Mouse (Mus musculus): ENCODE measurements around the gene Gm10964. TPM values are rescaled to one million over a fixed set of nuclear protein-coding genes. Genes with fewer than 3 reads are reported as not detected.

Gene Gm10964
- polyA plus RNA-seq, 1 experiment from 2014 or later: not detected

DNA sequence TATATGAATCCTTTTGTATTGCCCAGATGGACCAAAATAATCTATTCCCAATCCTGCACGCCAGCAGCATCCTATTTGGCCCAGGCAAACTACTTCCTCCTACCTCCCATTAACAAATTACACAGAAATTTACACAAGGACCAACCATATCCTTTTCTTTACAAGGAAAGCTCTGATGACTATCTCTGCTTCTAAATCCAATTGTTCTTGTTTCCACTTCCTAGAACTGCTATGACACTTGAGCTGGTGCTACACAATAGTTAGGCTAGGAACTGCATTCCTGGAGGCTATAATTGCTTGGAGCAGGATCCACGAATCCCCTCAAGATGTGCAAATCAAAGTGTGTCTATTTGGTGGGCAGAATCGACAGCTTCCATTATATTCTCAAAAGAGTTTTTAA is 27.6 kb downstream of the Gm10964 start:
- H3K4me3 ChIP-seq: no peak overlapping the region
- H3K9me3 ChIP-seq: no peaks in the 10 kb centered on the region
- H3K4me1 ChIP-seq (replicated peaks): peaks cover 3% of the 10 kb centered on the region; the same call in 1 of the 2 replicates
- no peak for ATAC-seq (ENCODE audit: low FRiP score)
- 79% methylated on average over 3 of the region's 3 CpGs for WGBS
- H3K9ac ChIP-seq: no peak overlapping the region
- peaks cover 28% of the 10 kb centered on the region for H3K36me3 ChIP-seq
- H3K27ac ChIP-seq: no peak overlapping the region
- no peak overlapping the region for H3K4me2 ChIP-seq
- H3K27me3 ChIP-seq: no peaks in the 10 kb centered on the region

DNA sequence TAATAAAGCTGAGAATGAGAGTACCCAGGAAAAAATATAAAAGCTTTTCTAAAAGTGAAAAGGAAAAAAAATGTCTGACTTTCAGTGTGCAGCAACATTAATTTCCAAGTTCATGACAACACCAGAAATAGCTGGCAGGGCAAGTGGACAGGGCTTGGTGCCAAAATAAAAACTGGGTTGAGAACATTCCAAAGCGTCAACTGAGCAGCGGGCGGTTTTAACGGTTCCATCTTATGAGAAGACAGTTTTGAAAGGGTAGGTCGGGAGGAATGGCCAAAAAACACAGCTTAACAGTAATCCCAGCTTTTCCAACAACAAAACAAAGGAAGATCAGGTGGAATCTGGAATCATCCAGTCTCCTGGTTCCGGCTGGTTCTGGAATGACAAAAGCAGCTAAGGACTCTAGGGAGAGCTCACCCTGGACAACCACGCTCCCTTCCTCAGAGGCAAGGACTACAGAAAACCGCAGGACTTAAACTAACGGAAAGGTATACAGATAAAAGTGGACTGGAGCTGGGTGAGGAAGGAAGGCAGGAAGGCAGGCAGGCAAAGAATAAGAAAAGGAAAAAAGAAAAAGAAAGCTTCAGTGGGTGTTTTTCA is 32.5 kb downstream of the Gm10964 start:
- Histone ChIP-seq H3K4me2 (no peak overlapping the region), H3K27me3 (no peaks in the 10 kb centered on the region), H3K27ac (no peak overlapping the region), H3K9me3 (no peaks in the 10 kb centered on the region), H3K9ac (no peak overlapping the region), H3K36me3 (peaks cover 18% of the 10 kb centered on the region), H3K4me3 (no peak overlapping the region), H3K4me1 (replicated peaks) (peaks cover 11% of the 10 kb centered on the region; the same call in 1 of the 2 replicates)
- WGBS: 81% methylated on average over 9 of the region's 9 CpGs
- no peak for ATAC-seq (ENCODE audit: low FRiP score)

DNA sequence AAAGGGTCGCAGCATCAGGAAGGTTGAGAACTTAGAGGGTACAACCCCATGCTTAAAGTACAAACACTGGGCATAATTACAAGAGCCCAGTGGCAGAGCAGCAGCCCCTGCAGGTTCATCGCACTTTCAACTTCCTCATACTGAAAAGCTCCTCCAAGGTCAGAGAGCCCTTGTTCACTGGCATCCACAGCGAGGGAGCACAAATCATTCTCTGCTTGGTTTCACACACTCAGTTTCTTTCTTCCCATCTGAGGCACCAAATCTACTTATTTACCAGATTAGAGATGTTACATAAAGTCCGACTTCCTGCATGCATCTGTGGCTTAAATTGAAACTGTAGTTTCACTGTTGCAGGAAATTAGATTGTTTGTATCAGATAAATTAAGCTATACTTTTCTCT is 33.7 kb downstream of the Gm10964 start:
- Histone ChIP-seq H3K4me2 (no peak overlapping the region), H3K9me3 (no peaks in the 10 kb centered on the region), H3K4me1 (replicated peaks) (peaks cover 11% of the 10 kb centered on the region; the same call in 1 of the 2 replicates), H3K9ac (no peak overlapping the region), H3K36me3 (peaks cover 28% of the 10 kb centered on the region), H3K27me3 (no peaks in the 10 kb centered on the region), H3K4me3 (no peak overlapping the region), H3K27ac (no peak overlapping the region)
- no peak for ATAC-seq (ENCODE audit: low FRiP score)
- 84% methylated on average over 4 of the region's 4 CpGs for WGBS

DNA sequence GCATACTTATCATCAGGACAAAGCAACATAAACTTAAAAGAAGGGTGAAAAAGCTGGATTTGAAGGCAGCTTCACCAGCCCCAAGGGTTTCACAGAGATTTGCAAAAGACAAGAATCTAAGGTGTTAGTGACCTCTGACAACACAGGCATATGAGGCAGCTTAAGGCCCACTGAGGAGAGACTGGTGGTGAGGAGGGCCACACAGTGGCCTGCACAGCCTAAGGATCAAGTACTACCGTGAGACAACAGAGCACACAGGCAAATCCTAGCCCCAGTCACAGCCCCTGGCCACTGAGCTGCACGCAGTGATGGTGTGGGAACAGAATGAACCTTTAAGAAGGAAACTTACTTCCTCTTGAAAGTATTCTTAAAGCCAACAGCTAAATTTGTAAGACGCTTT is 34.3 kb downstream of the Gm10964 start:
- H3K4me2 ChIP-seq: no peak overlapping the region
- peaks cover 11% of the 10 kb centered on the region; the same call in 1 of the 2 replicates for H3K4me1 ChIP-seq (replicated peaks)
- peaks cover 27% of the 10 kb centered on the region for H3K36me3 ChIP-seq
- ATAC-seq (ENCODE audit: low FRiP score): no peak
- WGBS: 93% methylated on average over 3 of the region's 3 CpGs
- no peak overlapping the region for H3K4me3 ChIP-seq
- H3K27me3 ChIP-seq: no peaks in the 10 kb centered on the region
- no peaks in the 10 kb centered on the region for H3K9me3 ChIP-seq
- no peak overlapping the region for H3K9ac ChIP-seq
- no peak overlapping the region; the same call in 1 of the 2 replicates for H3K27ac ChIP-seq

DNA sequence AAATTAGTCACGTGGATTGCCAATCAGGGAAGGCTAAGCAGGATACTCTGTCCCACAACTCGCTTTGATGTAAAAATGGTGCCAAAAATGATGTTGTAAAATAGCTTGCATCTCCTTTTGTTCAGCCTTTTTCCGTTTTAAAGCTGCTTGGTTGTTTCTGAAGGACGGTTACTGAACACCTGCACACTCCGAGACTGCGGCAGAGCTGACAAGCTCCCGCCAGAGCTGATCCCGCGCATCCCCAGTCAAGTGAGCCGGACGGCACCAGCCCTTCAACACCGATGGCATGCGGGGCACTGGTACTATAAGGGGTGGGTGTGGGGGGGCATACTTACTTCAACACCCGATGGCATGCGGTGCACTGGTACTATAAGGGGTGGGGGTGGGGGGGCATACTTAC is 34.8 kb downstream of the Gm10964 start:
- Histone ChIP-seq H3K27ac (no peak overlapping the region), H3K9ac (no peak overlapping the region), H3K4me3 (no peak overlapping the region), H3K36me3 (peaks cover 23% of the 10 kb centered on the region), H3K9me3 (no peaks in the 10 kb centered on the region), H3K4me1 (replicated peaks) (peaks cover 11% of the 10 kb centered on the region; the same call in 1 of the 2 replicates), H3K4me2 (no peak overlapping the region), H3K27me3 (no peaks in the 10 kb centered on the region)
- ATAC-seq (ENCODE audit: low FRiP score): no peak
- 93% methylated on average over 15 of the region's 15 CpGs for WGBS

DNA sequence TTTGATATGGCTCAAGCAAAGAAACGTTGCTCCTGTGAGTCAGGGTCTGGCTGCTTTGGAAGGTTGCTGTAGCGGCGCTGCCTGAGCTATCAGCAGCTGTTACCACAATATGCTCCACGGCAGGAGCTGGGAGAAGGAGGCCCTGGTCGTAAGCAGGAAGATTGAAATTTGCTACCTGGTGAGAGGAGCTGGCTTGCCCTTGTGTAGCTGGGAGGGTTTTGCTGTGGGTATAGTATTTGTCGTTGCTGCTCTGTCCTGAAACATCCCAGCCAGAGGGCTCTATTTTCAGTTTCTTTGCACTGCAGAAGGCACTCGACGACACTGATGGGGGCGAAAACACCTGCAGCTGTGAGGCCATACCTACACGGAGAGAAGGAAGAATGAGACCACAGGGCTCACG is 38.8 kb downstream of the Gm10964 start:
- 0 out of 2 replicates have a peak, but pooled peaks cover 5% of the 10 kb centered on the region for H3K4me1 ChIP-seq (replicated peaks)

DNA sequence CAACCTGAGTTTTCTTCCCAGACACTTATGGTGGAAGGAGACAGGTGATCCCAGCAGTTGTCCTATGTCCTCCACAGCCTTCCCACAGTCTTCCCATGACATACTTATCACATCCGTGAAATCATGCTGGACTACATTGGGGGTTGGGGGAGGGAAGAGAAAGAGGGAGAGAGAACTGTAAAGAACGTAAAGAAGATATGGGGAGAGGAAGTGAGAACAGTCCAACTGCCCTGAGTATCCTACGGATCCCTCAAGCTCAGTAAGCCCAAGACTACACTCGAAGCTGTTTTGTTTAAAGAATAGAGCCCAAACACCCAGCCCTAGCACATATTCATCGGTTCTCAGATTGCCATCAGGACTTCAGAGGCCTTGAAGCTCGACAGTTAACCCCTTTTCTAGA is 39.5 kb downstream of the Gm10964 start:
- ATAC-seq (ENCODE audit: low FRiP score): no peak
- no peak overlapping the region for H3K9ac ChIP-seq

More for the DNA sequence above, 38.8 kb downstream of the Gm10964 start:
- WGBS: 90% methylated on average over 11 of the region's 11 CpGs
- H3K4me3 ChIP-seq: no peak overlapping the region
- no peak overlapping the region for H3K4me2 ChIP-seq
- no peak for ATAC-seq (ENCODE audit: low FRiP score)
- no peak overlapping the region; the same call in 1 of the 2 replicates for H3K9ac ChIP-seq
- peaks cover 18% of the 10 kb centered on the region for H3K36me3 ChIP-seq
- no peaks in the 10 kb centered on the region for H3K27me3 ChIP-seq
- H3K9me3 ChIP-seq: no peaks in the 10 kb centered on the region
- H3K27ac ChIP-seq: no peak overlapping the region

DNA sequence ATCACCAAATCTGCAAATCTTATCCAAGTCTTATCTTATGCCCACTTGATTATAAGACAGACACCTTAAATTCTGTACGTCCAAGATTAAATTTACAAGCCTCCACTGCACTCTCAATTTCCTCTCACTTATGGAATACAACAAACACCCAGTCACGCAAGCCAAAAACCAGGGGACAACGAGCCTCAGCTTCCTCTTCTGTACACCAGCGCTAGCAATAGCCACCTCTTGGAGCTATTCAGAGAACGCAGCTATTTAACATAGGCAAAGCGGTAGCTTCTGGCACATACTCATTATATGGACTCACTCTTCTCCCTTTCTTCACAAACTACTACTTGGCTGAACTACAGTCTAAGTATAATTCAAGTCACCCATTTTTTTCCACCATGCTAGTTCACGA is 40.0 kb downstream of the Gm10964 start:
- Histone ChIP-seq H3K36me3 (peaks cover 18% of the 10 kb centered on the region), H3K9ac (no peak overlapping the region)
- no peak for ATAC-seq (ENCODE audit: low FRiP score)

More for the DNA sequence above, 39.5 kb downstream of the Gm10964 start:
- H3K27me3 ChIP-seq: no peaks in the 10 kb centered on the region
- peaks cover 18% of the 10 kb centered on the region for H3K36me3 ChIP-seq
- H3K27ac ChIP-seq: no peak overlapping the region
- H3K4me3 ChIP-seq: no peak overlapping the region
- H3K9me3 ChIP-seq: no peaks in the 10 kb centered on the region
- H3K4me1 ChIP-seq (replicated peaks): no peaks in the 10 kb centered on the region
- H3K4me2 ChIP-seq: no peak overlapping the region
- WGBS: 92% methylated on average over 6 of the region's 6 CpGs

DNA sequence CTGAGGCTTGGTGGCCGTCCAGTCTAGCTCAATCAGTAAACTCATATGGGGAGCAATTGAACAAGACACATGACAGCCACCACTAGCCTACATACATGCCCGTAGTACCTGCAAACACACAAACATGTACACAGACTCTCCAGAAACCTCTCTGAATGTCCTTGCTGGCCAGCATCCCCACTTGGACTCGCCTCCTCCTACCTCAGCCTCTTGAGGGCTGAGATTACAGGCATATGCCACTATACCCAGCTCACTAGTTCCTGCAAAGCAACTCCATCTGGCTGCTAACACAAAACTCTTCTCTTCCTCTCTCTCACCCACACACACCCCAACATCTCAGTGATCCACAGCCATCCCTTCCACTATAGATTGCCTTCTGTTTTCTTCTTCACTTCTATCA is 41.1 kb downstream of the Gm10964 start:
- no peak overlapping the region for H3K9ac ChIP-seq
- H3K4me1 ChIP-seq (replicated peaks): no peaks in the 10 kb centered on the region
- 97% methylated on average over 3 of the region's 3 CpGs for WGBS
- no peaks in the 10 kb centered on the region for H3K27me3 ChIP-seq
- H3K4me2 ChIP-seq: no peak overlapping the region
- H3K9me3 ChIP-seq: no peaks in the 10 kb centered on the region
- H3K4me3 ChIP-seq: no peak overlapping the region
- peak overlapping the region; percentile 5; the same call in 1 of the 2 replicates for H3K27ac ChIP-seq
- no peak for ATAC-seq (ENCODE audit: low FRiP score)
- peaks cover 18% of the 10 kb centered on the region for H3K36me3 ChIP-seq

More for the DNA sequence above, 40.0 kb downstream of the Gm10964 start:
- H3K4me3 ChIP-seq: no peak overlapping the region
- H3K27ac ChIP-seq: no peak overlapping the region
- no peaks in the 10 kb centered on the region for H3K9me3 ChIP-seq
- 83% methylated on average over 7 of the region's 7 CpGs for WGBS
- H3K4me2 ChIP-seq: no peak overlapping the region
- H3K27me3 ChIP-seq: no peaks in the 10 kb centered on the region
- no peaks in the 10 kb centered on the region for H3K4me1 ChIP-seq (replicated peaks)

DNA sequence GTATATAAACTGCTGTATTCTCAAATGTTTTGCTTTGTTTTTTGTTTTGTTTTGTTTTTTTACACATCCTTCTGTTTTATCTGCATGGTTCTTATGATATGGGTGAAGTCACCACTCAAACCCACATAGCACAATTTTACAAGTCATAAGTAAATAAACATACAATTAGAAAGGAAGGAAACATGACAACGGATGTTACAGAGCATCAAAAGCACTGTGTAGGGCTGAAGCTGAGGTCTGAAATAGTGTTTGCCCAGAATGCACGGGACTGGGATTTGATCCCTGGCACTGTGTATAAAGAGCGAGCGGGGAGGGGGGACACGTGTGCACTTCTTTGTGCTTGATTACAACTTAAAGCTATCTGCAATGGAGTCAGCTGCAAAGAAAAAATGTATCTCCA is 41.6 kb downstream of the Gm10964 start:
- Histone ChIP-seq H3K27me3 (no peaks in the 10 kb centered on the region), H3K36me3 (peaks cover 14% of the 10 kb centered on the region), H3K4me2 (no peak overlapping the region), H3K9ac (no peak overlapping the region), H3K4me1 (replicated peaks) (no peaks in the 10 kb centered on the region), H3K4me3 (no peak overlapping the region), H3K27ac (no peak overlapping the region), H3K9me3 (no peaks in the 10 kb centered on the region)
- no peak for ATAC-seq (ENCODE audit: low FRiP score)
- 87% methylated on average over 5 of the region's 5 CpGs for WGBS

DNA sequence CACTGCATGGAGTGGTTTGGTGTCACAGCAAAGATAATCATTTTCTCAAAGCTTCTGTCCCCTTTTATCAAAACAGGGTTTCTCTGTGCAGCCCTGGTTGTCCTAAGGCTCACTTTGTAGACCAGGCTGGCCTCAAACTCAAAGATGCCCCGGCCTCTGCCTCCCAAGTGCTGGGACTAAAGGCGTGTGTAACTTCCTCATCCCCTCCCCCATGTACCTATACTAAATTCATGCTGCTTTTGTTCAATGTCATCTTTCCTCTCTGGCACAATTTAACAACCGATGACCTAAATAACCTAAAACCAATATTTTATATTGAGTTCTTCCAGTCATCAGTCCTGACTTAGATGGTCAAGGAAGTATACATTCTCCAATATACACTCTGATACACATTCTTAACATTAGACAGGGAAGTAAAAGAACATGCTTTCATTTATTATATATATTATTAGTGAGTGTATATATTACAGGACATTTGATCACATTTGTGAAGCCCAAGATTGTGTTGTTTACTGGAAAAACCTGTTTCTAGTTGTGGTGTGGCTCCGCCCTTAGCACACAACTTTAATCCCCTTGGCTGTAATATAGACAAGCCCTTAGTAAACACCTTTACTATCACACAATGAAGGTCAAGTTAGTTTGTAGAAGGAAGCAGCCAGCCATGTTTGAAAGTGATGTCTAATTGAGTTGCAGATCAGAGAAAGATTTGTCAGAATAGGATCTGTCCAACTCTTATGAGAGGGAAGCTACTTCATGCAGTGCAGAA is 43.9 kb downstream of the Gm10964 start:
- peaks cover 1% of the 10 kb centered on the region; the same call in 1 of the 2 replicates for H3K36me3 ChIP-seq
- H3K4me1 ChIP-seq (replicated peaks): peaks cover 6% of the 10 kb centered on the region; the same call in 1 of the 2 replicates
- H3K4me2 ChIP-seq: no peak overlapping the region
- no peaks in the 10 kb centered on the region for H3K9me3 ChIP-seq
- WGBS: 87% methylated on average over 4 of the region's 4 CpGs
- H3K27me3 ChIP-seq: no peaks in the 10 kb centered on the region
- no peak overlapping the region for H3K27ac ChIP-seq
- H3K4me3 ChIP-seq: no peak overlapping the region
- H3K9ac ChIP-seq: no peak overlapping the region
- ATAC-seq (ENCODE audit: low FRiP score): no peak

DNA sequence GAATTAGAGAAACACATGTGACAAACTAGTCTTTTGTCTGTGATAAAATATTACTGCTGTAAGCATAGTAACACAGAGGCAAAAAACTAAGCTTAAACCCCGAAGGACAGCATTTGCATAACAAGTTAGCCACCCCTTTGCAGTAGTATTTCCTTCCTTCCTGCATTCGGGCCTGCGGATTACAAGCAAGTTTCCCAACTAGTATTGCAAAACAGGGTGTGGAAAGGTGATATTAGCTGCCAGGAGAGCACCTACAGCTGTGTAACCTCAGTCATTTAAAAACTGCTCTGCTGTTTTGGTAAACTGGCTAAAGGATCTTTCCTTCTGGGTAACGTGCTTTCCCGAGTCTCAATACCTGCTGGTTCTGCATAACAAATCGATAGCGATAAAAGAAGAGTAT is 48.1 kb downstream of the Gm10964 start:
- peaks cover 30% of the 10 kb centered on the region for H3K4me1 ChIP-seq (replicated peaks)
- H3K36me3 ChIP-seq: no peaks in the 10 kb centered on the region
- ATAC-seq (ENCODE audit: low FRiP score): no peak
- H3K9me3 ChIP-seq: no peaks in the 10 kb centered on the region
- WGBS: 69% methylated on average over 7 of the region's 7 CpGs
- H3K27ac ChIP-seq: no peak overlapping the region
- no peak overlapping the region for H3K9ac ChIP-seq
- no peak overlapping the region for H3K4me2 ChIP-seq
- H3K27me3 ChIP-seq: no peaks in the 10 kb centered on the region
- H3K4me3 ChIP-seq: no peak overlapping the region

All from hindbrain, embryonic 13.5 days (tissue).